Mouse (Mus musculus): Measurements from ENCODE around the gene Rora. TPM values are rescaled to one million over a fixed set of nuclear protein-coding genes. Genes with fewer than 3 reads are reported as not detected.

Rora gene
- polyA plus RNA-seq, 1 experiment from 2014 or later: 23.1 TPM

GRCm38 (mm10) chr9:69133696-69134095 lies 480.1 kb downstream of the Rora start:
- DNase-seq (no peak), ATAC-seq (no peak)
- Histone ChIP-seq H3K36me3 (replicated peaks; ENCODE audit: insufficient read depth, low read length) (no peaks in the 10 kb centered on the region), H3K9ac (replicated peaks) (no peak overlapping the region), H3K4me3 (ENCODE audit: low read depth, low read length) (no peak overlapping the region), H3K9me3 (ENCODE audit: low read length) (no peaks in the 10 kb centered on the region), H3K27ac (ENCODE audit: low read depth) (no peak overlapping the region), H3K4me2 (ENCODE audit: low read depth, low read length) (no peak overlapping the region), H3K4me1 (ENCODE audit: insufficient read depth) (no peaks in the 10 kb centered on the region), H3K27me3 (ENCODE audit: insufficient read depth, low read length) (no peaks in the 10 kb centered on the region)
- TF ChIP-seq CTCF (IDR thresholded peaks at IDR 0.05; ENCODE audit: low read depth) (no peak), EP300 (IDR thresholded peaks at IDR 0.05; ENCODE audit: low read depth) (no peak)
- 74% methylated on average over 7 of the region's 7 CpGs for WGBS (ENCODE audit: insufficient replicate concordance)

DNA sequence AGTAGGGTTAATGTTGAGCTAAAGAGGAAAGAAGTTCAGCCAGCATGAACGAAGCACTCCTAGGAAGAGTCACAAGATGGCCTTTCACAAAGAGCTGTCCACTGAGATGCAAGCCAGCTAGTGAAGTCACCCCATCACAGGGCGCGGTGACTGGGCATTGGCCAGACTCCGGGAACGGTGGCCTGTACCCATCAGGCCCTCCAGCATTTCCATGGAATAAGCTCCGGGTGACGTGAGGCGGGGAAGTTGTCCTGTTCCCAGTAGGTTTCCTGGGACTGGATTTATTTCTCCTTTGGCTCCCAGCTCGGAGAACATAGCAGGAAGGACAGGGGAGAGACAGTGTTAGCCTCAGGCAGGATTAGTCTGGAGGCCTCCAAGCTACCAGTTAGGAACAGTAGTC lies 481.0 kb downstream of the Rora start:
- no peak for DNase-seq
- no peak overlapping the region for H3K4me2 ChIP-seq (ENCODE audit: low read depth, low read length)
- H3K27me3 ChIP-seq (ENCODE audit: insufficient read depth, low read length): no peaks in the 10 kb centered on the region
- H3K9me3 ChIP-seq (ENCODE audit: low read length): no peaks in the 10 kb centered on the region
- no peak for TF ChIP-seq CTCF (IDR thresholded peaks at IDR 0.05; ENCODE audit: low read depth)
- no peak for TF ChIP-seq EP300 (IDR thresholded peaks at IDR 0.05; ENCODE audit: low read depth)
- no peak overlapping the region for H3K9ac ChIP-seq (replicated peaks)
- 86% methylated on average over 9 of the region's 9 CpGs for WGBS (ENCODE audit: insufficient replicate concordance)
- ATAC-seq: no peak
- no peaks in the 10 kb centered on the region for H3K36me3 ChIP-seq (replicated peaks; ENCODE audit: insufficient read depth, low read length)
- H3K4me3 ChIP-seq (ENCODE audit: low read depth, low read length): no peak overlapping the region
- H3K27ac ChIP-seq (ENCODE audit: low read depth): no peak overlapping the region
- H3K4me1 ChIP-seq (ENCODE audit: insufficient read depth): no peaks in the 10 kb centered on the region

DNA sequence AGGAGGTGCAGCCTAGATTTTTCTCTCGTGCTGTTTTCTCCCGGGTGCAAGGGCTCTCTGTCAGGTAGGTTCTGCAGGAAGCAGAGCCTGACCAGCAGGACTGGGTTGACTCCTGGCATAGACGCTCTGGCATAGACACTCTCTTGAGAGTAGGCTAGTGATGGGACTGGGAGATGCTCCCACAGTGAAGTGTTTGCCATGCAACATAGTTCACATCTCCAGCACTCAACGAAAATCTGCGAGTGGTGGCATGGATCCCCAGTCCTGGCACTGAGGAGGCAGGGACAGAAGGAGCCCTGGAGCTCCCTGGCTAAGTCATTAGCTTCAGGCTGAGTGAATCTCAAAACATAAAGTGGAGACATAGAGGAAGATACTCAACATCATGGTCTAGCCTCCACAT lies 483.2 kb downstream of the Rora start:
- DNase-seq (no peak), ATAC-seq (no peak)
- WGBS (ENCODE audit: insufficient replicate concordance): 88% methylated on average over 5 of the region's 5 CpGs
- Histone ChIP-seq H3K27ac (ENCODE audit: low read depth) (no peak overlapping the region), H3K36me3 (replicated peaks; ENCODE audit: insufficient read depth, low read length) (no peaks in the 10 kb centered on the region), H3K4me2 (ENCODE audit: low read depth, low read length) (no peak overlapping the region), H3K9ac (replicated peaks) (no peak overlapping the region), H3K27me3 (ENCODE audit: insufficient read depth, low read length) (no peaks in the 10 kb centered on the region), H3K4me1 (ENCODE audit: insufficient read depth) (no peaks in the 10 kb centered on the region), H3K9me3 (ENCODE audit: low read length) (no peaks in the 10 kb centered on the region), H3K4me3 (ENCODE audit: low read depth, low read length) (no peak overlapping the region)
- TF ChIP-seq EP300 (IDR thresholded peaks at IDR 0.05; ENCODE audit: low read depth) (no peak), CTCF (IDR thresholded peaks at IDR 0.05; ENCODE audit: low read depth) (no peak)

DNA sequence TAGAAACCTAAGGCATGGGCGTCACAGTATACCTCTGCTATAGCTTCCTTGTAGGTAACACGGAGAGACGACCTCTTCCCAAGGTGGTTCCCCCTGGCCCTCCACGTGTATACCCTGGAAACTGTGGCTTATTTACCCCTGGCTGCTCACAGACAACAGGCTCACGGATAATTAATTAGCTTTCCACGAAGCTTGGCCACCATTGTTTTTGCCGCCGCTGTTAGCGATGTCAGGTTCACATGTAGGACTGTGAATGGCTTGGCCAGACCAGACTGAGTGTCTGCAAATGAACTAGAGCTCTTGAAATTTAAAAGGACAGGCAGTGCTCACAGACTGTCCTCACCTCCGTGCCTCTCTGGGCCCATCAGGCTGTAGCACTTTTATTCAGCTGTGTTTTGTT lies 483.8 kb downstream of the Rora start:
- Histone ChIP-seq H3K9ac (replicated peaks) (no peak overlapping the region), H3K36me3 (replicated peaks; ENCODE audit: insufficient read depth, low read length) (no peaks in the 10 kb centered on the region), H3K4me3 (ENCODE audit: low read depth, low read length) (no peak overlapping the region), H3K4me2 (ENCODE audit: low read depth, low read length) (no peak overlapping the region), H3K9me3 (ENCODE audit: low read length) (no peaks in the 10 kb centered on the region), H3K4me1 (ENCODE audit: insufficient read depth) (no peaks in the 10 kb centered on the region), H3K27me3 (ENCODE audit: insufficient read depth, low read length) (no peaks in the 10 kb centered on the region), H3K27ac (ENCODE audit: low read depth) (no peak overlapping the region)
- TF ChIP-seq EP300 (IDR thresholded peaks at IDR 0.05; ENCODE audit: low read depth): no peak
- no peak for TF ChIP-seq CTCF (IDR thresholded peaks at IDR 0.05; ENCODE audit: low read depth)
- DNase-seq: no peak
- WGBS (ENCODE audit: insufficient replicate concordance): 72% methylated on average over 10 of the region's 10 CpGs
- no peak for ATAC-seq

- Histone ChIP-seq H3K27me3 (ENCODE audit: insufficient read depth, low read length) (no peaks in the 10 kb centered on the region), H3K27ac (ENCODE audit: low read depth) (no peak overlapping the region), H3K4me2 (ENCODE audit: low read depth, low read length) (no peak overlapping the region), H3K9me3 (ENCODE audit: low read length) (no peaks in the 10 kb centered on the region), H3K36me3 (replicated peaks; ENCODE audit: insufficient read depth, low read length) (no peaks in the 10 kb centered on the region), H3K4me3 (ENCODE audit: low read depth, low read length) (no peak overlapping the region), H3K4me1 (ENCODE audit: insufficient read depth) (no peaks in the 10 kb centered on the region), H3K9ac (replicated peaks) (no peak overlapping the region)
- TF ChIP-seq CTCF (IDR thresholded peaks at IDR 0.05; ENCODE audit: low read depth) (no peak), EP300 (IDR thresholded peaks at IDR 0.05; ENCODE audit: low read depth) (no peak)
- ATAC-seq (no peak), DNase-seq (no peak)
- 67% methylated on average over 6 of the region's 6 CpGs for WGBS (ENCODE audit: insufficient replicate concordance)
Measured at GRCm38 (mm10) chr9:69140144-69140543, 486.6 kb downstream of the Rora start.

- no peaks in the 10 kb centered on the region for H3K36me3 ChIP-seq (replicated peaks; ENCODE audit: insufficient read depth, low read length)
- no peak overlapping the region for H3K27ac ChIP-seq (ENCODE audit: low read depth)
- no peak overlapping the region for H3K9ac ChIP-seq (replicated peaks)
- H3K4me1 ChIP-seq (ENCODE audit: insufficient read depth): no peaks in the 10 kb centered on the region
- H3K4me2 ChIP-seq (ENCODE audit: low read depth, low read length): no peak overlapping the region
- TF ChIP-seq CTCF (IDR thresholded peaks at IDR 0.05; ENCODE audit: low read depth): no peak
- no peak for TF ChIP-seq EP300 (IDR thresholded peaks at IDR 0.05; ENCODE audit: low read depth)
- no peak overlapping the region for H3K4me3 ChIP-seq (ENCODE audit: low read depth, low read length)
- WGBS (ENCODE audit: insufficient replicate concordance): 38% methylated on average over 4 of the region's 4 CpGs
- ATAC-seq (no peak), DNase-seq (no peak)
- no peaks in the 10 kb centered on the region for H3K27me3 ChIP-seq (ENCODE audit: insufficient read depth, low read length)
- no peaks in the 10 kb centered on the region for H3K9me3 ChIP-seq (ENCODE audit: low read length)
Measured at GRCm38 (mm10) chr9:69141859-69142258, 488.3 kb downstream of the Rora start.

- DNase-seq (no peak), ATAC-seq (no peak)
- Histone ChIP-seq H3K4me3 (ENCODE audit: low read depth, low read length) (no peak overlapping the region), H3K27me3 (ENCODE audit: insufficient read depth, low read length) (no peaks in the 10 kb centered on the region), H3K27ac (ENCODE audit: low read depth) (no peak overlapping the region), H3K4me1 (ENCODE audit: insufficient read depth) (no peaks in the 10 kb centered on the region), H3K9me3 (ENCODE audit: low read length) (no peaks in the 10 kb centered on the region), H3K36me3 (replicated peaks; ENCODE audit: insufficient read depth, low read length) (no peaks in the 10 kb centered on the region), H3K9ac (replicated peaks) (no peak overlapping the region), H3K4me2 (ENCODE audit: low read depth, low read length) (no peak overlapping the region)
- TF ChIP-seq EP300 (IDR thresholded peaks at IDR 0.05; ENCODE audit: low read depth) (no peak), CTCF (IDR thresholded peaks at IDR 0.05; ENCODE audit: low read depth) (peak; percentile 36)
- 75% methylated on average over 1 of the region's 1 CpGs for WGBS (ENCODE audit: insufficient replicate concordance)
Measured at GRCm38 (mm10) chr9:69146937-69147336, 493.4 kb downstream of the Rora start.
